Mouse (Mus musculus): ENCODE results near the gene Slc26a9. TPM values are rescaled to one million over a fixed set of nuclear protein-coding genes. Genes with fewer than 3 reads are reported as not detected.

Gene Slc26a9
- polyA plus RNA-seq, 1 experiment, result 1.1 TPM

- no peak for DNase-seq
- TF ChIP-seq POLR2A (IDR thresholded peaks at IDR 0.05; ENCODE audit: control insufficient read depth, extremely low read depth, insufficient read depth, low read length, poor library complexity) (no peak), CTCF (IDR thresholded peaks at IDR 0.05; ENCODE audit: borderline replicate concordance, control insufficient read depth, extremely low read depth, insufficient read depth, low read length, poor library complexity) (no peak)
- 81% methylated on average over 3 of the region's 3 CpGs for WGBS
Observed at GRCm38 (mm10) chr1:131794591-131794990, 50.8 kb downstream of the Slc26a9 start.

GRCm38 (mm10) chr1:131795171-131795570, 51.3 kb downstream of the Slc26a9 start:
- Histone ChIP-seq H3K36me3 (ENCODE audit: control insufficient read depth, insufficient read depth, low read length) (no peaks in the 10 kb centered on the region), H3K27me3 (ENCODE audit: control insufficient read depth, insufficient read depth, low read length) (peaks cover 3% of the 10 kb centered on the region; the same call in 1 of the 2 replicates), H3K4me3 (ENCODE audit: control insufficient read depth, insufficient read depth, low read length) (no peak overlapping the region), H3K27ac (ENCODE audit: control insufficient read depth, insufficient read depth, low read length) (no peak overlapping the region), H3K4me1 (replicated peaks; ENCODE audit: control insufficient read depth, insufficient read depth, low read length) (no peaks in the 10 kb centered on the region)
- DNase-seq, result no peak
- WGBS, result 93% methylated on average over 3 of the region's 3 CpGs
- TF ChIP-seq POLR2A (IDR thresholded peaks at IDR 0.05; ENCODE audit: control insufficient read depth, extremely low read depth, insufficient read depth, low read length, poor library complexity) (no peak), CTCF (IDR thresholded peaks at IDR 0.05; ENCODE audit: borderline replicate concordance, control insufficient read depth, extremely low read depth, insufficient read depth, low read length, poor library complexity) (no peak)

More at GRCm38 (mm10) chr1:131794591-131794990, 50.8 kb downstream of the Slc26a9 start:
- H3K36me3 ChIP-seq (ENCODE audit: control insufficient read depth, insufficient read depth, low read length), result no peaks in the 10 kb centered on the region
- no peaks in the 10 kb centered on the region for H3K4me1 ChIP-seq (replicated peaks; ENCODE audit: control insufficient read depth, insufficient read depth, low read length)
- H3K27ac ChIP-seq (ENCODE audit: control insufficient read depth, insufficient read depth, low read length), result no peak overlapping the region
- H3K27me3 ChIP-seq (ENCODE audit: control insufficient read depth, insufficient read depth, low read length), result peaks cover 3% of the 10 kb centered on the region; the same call in 1 of the 2 replicates
- H3K4me3 ChIP-seq (ENCODE audit: control insufficient read depth, insufficient read depth, low read length), result no peak overlapping the region

GRCm38 (mm10) chr1:131797202-131797909, 53.5 kb downstream of the Slc26a9 start, which contains the start of gene Pm20d1:
Gene Pm20d1, plus strand, starts transcription at chr1:131797381.
- Histone ChIP-seq H3K36me3 (ENCODE audit: control insufficient read depth, insufficient read depth, low read length) (no peaks in the 10 kb centered on the region), H3K4me3 (ENCODE audit: control insufficient read depth, insufficient read depth, low read length) (no peak within 1 kb of the TSS), H3K4me1 (replicated peaks; ENCODE audit: control insufficient read depth, insufficient read depth, low read length) (no peaks in the 10 kb centered on the region), H3K27ac (ENCODE audit: control insufficient read depth, insufficient read depth, low read length) (no peak within 1 kb of the TSS), H3K27me3 (ENCODE audit: control insufficient read depth, insufficient read depth, low read length) (peaks cover 3% of the 10 kb centered on the region; the same call in 1 of the 2 replicates)
- no peak for DNase-seq
- TF ChIP-seq CTCF (IDR thresholded peaks at IDR 0.05; ENCODE audit: borderline replicate concordance, control insufficient read depth, extremely low read depth, insufficient read depth, low read length, poor library complexity), result no peak
- 22% methylated on average over 26 of the region's 26 CpGs for WGBS

GRCm38 (mm10) chr1:131800001-131800400, 56.2 kb downstream of the Slc26a9 start:
- H3K4me3 ChIP-seq (ENCODE audit: control insufficient read depth, insufficient read depth, low read length), result no peak overlapping the region
- H3K27me3 ChIP-seq (ENCODE audit: control insufficient read depth, insufficient read depth, low read length), result peaks cover 3% of the 10 kb centered on the region; the same call in 1 of the 2 replicates
- 79% methylated on average over 1 of the region's 1 CpGs for WGBS
- DNase-seq, result no peak
- TF ChIP-seq CTCF (IDR thresholded peaks at IDR 0.05; ENCODE audit: borderline replicate concordance, control insufficient read depth, extremely low read depth, insufficient read depth, low read length, poor library complexity), result no peak
- no peak for TF ChIP-seq POLR2A (IDR thresholded peaks at IDR 0.05; ENCODE audit: control insufficient read depth, extremely low read depth, insufficient read depth, low read length, poor library complexity)
- H3K4me1 ChIP-seq (replicated peaks; ENCODE audit: control insufficient read depth, insufficient read depth, low read length), result no peaks in the 10 kb centered on the region
- no peak overlapping the region for H3K27ac ChIP-seq (ENCODE audit: control insufficient read depth, insufficient read depth, low read length)
- H3K36me3 ChIP-seq (ENCODE audit: control insufficient read depth, insufficient read depth, low read length), result no peaks in the 10 kb centered on the region

- no peak overlapping the region for H3K27ac ChIP-seq (ENCODE audit: control insufficient read depth, insufficient read depth, low read length)
- no peak for DNase-seq
- H3K4me3 ChIP-seq (ENCODE audit: control insufficient read depth, insufficient read depth, low read length), result no peak overlapping the region
- 87% methylated on average over 8 of the region's 8 CpGs for WGBS
- no peaks in the 10 kb centered on the region for H3K36me3 ChIP-seq (ENCODE audit: control insufficient read depth, insufficient read depth, low read length)
- H3K4me1 ChIP-seq (replicated peaks; ENCODE audit: control insufficient read depth, insufficient read depth, low read length), result no peaks in the 10 kb centered on the region
- TF ChIP-seq POLR2A (IDR thresholded peaks at IDR 0.05; ENCODE audit: control insufficient read depth, extremely low read depth, insufficient read depth, low read length, poor library complexity) (no peak), CTCF (IDR thresholded peaks at IDR 0.05; ENCODE audit: borderline replicate concordance, control insufficient read depth, extremely low read depth, insufficient read depth, low read length, poor library complexity) (no peak)
- peaks cover 3% of the 10 kb centered on the region; the same call in 1 of the 2 replicates for H3K27me3 ChIP-seq (ENCODE audit: control insufficient read depth, insufficient read depth, low read length)
Observed at GRCm38 (mm10) chr1:131801071-131801470, 57.2 kb downstream of the Slc26a9 start.

- Histone ChIP-seq H3K27ac (ENCODE audit: control insufficient read depth, insufficient read depth, low read length) (no peak overlapping the region), H3K27me3 (ENCODE audit: control insufficient read depth, insufficient read depth, low read length) (no peaks in the 10 kb centered on the region), H3K4me1 (replicated peaks; ENCODE audit: control insufficient read depth, insufficient read depth, low read length) (no peaks in the 10 kb centered on the region), H3K36me3 (ENCODE audit: control insufficient read depth, insufficient read depth, low read length) (no peaks in the 10 kb centered on the region), H3K4me3 (ENCODE audit: control insufficient read depth, insufficient read depth, low read length) (no peak overlapping the region)
- WGBS, result 93% methylated on average over 5 of the region's 5 CpGs
- DNase-seq, result no peak
- TF ChIP-seq POLR2A (IDR thresholded peaks at IDR 0.05; ENCODE audit: control insufficient read depth, extremely low read depth, insufficient read depth, low read length, poor library complexity) (no peak), CTCF (IDR thresholded peaks at IDR 0.05; ENCODE audit: borderline replicate concordance, control insufficient read depth, extremely low read depth, insufficient read depth, low read length, poor library complexity) (no peak)
Observed at GRCm38 (mm10) chr1:131802652-131803051, 58.8 kb downstream of the Slc26a9 start.
